ENCODE assay signal across 10 mouse cellular contexts in the genomic region with DNA sequence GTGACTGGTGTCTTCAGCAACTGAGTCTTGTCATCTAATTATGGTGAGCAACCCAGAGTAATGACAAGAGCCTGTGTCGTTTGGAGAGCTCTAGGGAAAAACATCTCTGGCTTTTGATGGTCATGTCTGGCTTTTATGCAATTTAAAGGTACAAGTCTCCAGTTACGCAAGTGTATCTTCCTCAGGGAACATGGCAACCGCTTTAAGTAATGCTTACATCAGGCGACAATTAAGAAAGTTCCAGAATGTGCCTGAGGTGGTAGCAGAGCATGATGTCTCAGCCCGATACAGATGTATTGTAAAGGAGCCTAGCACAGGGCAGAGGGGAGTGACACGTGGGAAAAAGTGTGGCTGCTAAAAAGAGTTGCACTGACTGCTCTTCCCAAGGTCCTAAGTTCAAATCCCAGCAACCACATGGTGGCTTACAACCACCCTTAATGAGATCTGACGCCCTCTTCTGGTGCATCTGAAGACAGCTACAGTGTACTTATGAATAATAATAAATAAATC. TPM values are rescaled to one million over a fixed set of nuclear protein-coding genes. Genes with fewer than 3 reads are reported as not detected.
DNase-seq lines count a peak whose midpoint lies in the region; ATAC-seq lines count a peak whose summit lies in the region.
"Had no signal": no experiment of that assay in that cellular context is flagged by ENCODE, and none has a peak within 500 bp of the region (broad histone marks: within the 10 kb centered on the region; RNA-seq: fewer than 3 reads in every experiment).

No protein-coding gene starts in this region.

- peak overlapping the region; percentile 96 for H3K4me3 ChIP-seq in kidney, embryonic 16.5 days (ENCODE audit: low read length)
- peak overlapping the region; percentile 90 for H3K4me3 ChIP-seq in embryonic facial prominence, embryonic 14.5 days (ENCODE audit: low read depth, low read length)
- H3K4me3 ChIP-seq in hindbrain, embryonic 13.5 days = peak overlapping the region; percentile 69
- peak overlapping the region; percentile 87 for H3K4me3 ChIP-seq in midbrain, embryonic 14.5 days (replicated peaks; ENCODE audit: low read depth, low read length)

- DNase-seq in kidney, postnatal 14 days = no peak
- DNase-seq in embryonic facial prominence, embryonic 14.5 days (ENCODE audit: low spot score) = no peak
- no peak for DNase-seq in midbrain, embryonic 14.5 days
- no peak for DNase-seq in spleen, postnatal 36 days (ENCODE audit: low spot score in 2 of 2)
- DNase-seq in right cerebral cortex, postnatal 14 days = no peak
- DNase-seq in left cerebral cortex, postnatal 36 days (ENCODE audit: low spot score in 2 of 2) = no peak

- H3K4me2 ChIP-seq in kidney, embryonic 16.5 days (replicated peaks; ENCODE audit: low read depth, low read length) = peak overlapping the region; percentile 84
- peak overlapping the region; percentile 74 for H3K4me2 ChIP-seq in embryonic facial prominence, embryonic 14.5 days (ENCODE audit: low read depth, low read length)
- peak overlapping the region; percentile 69 for H3K4me2 ChIP-seq in hindbrain, embryonic 13.5 days
- peak overlapping the region; percentile 70 for H3K4me2 ChIP-seq in midbrain, embryonic 14.5 days (ENCODE audit: low read length)

- H3K27ac ChIP-seq in kidney, embryonic 16.5 days (ENCODE audit: low read length) = no peak overlapping the region
- H3K27ac ChIP-seq in embryonic facial prominence, embryonic 14.5 days (replicated peaks; ENCODE audit: low read depth, low read length) = no peak overlapping the region
- H3K27ac ChIP-seq in hindbrain, embryonic 13.5 days = peak overlapping the region; percentile 88
- H3K27ac ChIP-seq in midbrain, embryonic 14.5 days (replicated peaks; ENCODE audit: low read depth, low read length) = peak overlapping the region; percentile 82

- no peak for ATAC-seq in kidney, embryonic 16.5 days (ENCODE audit: low FRiP score, low TSS enrichment)
- no peak for ATAC-seq in embryonic facial prominence, embryonic 14.5 days (ENCODE audit: low read depth)
- ATAC-seq in hindbrain, embryonic 13.5 days (ENCODE audit: low FRiP score) = no peak
- no peak for ATAC-seq in midbrain, embryonic 14.5 days (ENCODE audit: low FRiP score, low TSS enrichment)

- H3K9ac ChIP-seq in kidney, embryonic 16.5 days (replicated peaks; ENCODE audit: low read length) = peak overlapping the region; percentile 91; the same call in 1 of the 2 replicates
- no peak overlapping the region for H3K9ac ChIP-seq in embryonic facial prominence, embryonic 14.5 days (ENCODE audit: low read depth, low read length)
- H3K9ac ChIP-seq in hindbrain, embryonic 13.5 days = peak overlapping the region; percentile 84
- peak overlapping the region; percentile 84; the same call in 1 of the 2 replicates for H3K9ac ChIP-seq in midbrain, embryonic 14.5 days (replicated peaks; ENCODE audit: low read length)

- peaks cover 6% of the 10 kb centered on the region for H3K4me1 ChIP-seq in kidney, embryonic 16.5 days (ENCODE audit: insufficient read depth, low read length)
- H3K4me1 ChIP-seq in embryonic facial prominence, embryonic 14.5 days (ENCODE audit: control insufficient read depth, insufficient read depth, low read length) = peaks cover 6% of the 10 kb centered on the region; the same call in 1 of the 2 replicates
- H3K4me1 ChIP-seq in hindbrain, embryonic 13.5 days (replicated peaks) = peaks cover 19% of the 10 kb centered on the region
- peaks cover 11% of the 10 kb centered on the region for H3K4me1 ChIP-seq in midbrain, embryonic 14.5 days (ENCODE audit: control insufficient read depth, insufficient read depth, low read length)

- intact Hi-C loops in left cerebral cortex, postnatal 36 days (cut with DNase I) = loop anchor here (10.0 kb wide), 1 partner anchor 184 kb away; no protein-coding TSS in a partner anchor

- 73% methylated on average over 7 of the region's 7 CpGs for WGBS in kidney, embryonic 16.5 days
- WGBS in embryonic facial prominence, embryonic 14.5 days = 64% methylated on average over 7 of the region's 7 CpGs
- 73% methylated on average over 7 of the region's 7 CpGs for WGBS in hindbrain, embryonic 13.5 days
- 73% methylated on average over 7 of the region's 7 CpGs for WGBS in midbrain, embryonic 14.5 days

- no peaks in the 10 kb centered on the region for H3K9me3 ChIP-seq in kidney, embryonic 16.5 days (ENCODE audit: low read length)
- H3K9me3 ChIP-seq in embryonic facial prominence, embryonic 14.5 days (ENCODE audit: control insufficient read depth, low read length) = no peaks in the 10 kb centered on the region
- no peaks in the 10 kb centered on the region for H3K9me3 ChIP-seq in hindbrain, embryonic 13.5 days
- no peaks in the 10 kb centered on the region for H3K9me3 ChIP-seq in midbrain, embryonic 14.5 days (ENCODE audit: control insufficient read depth, low read length)

- no peaks in the 10 kb centered on the region for H3K27me3 ChIP-seq in kidney, embryonic 16.5 days (ENCODE audit: insufficient read depth, low read length)
- no peaks in the 10 kb centered on the region for H3K27me3 ChIP-seq in embryonic facial prominence, embryonic 14.5 days (replicated peaks; ENCODE audit: control insufficient read depth, insufficient read depth, low read length)
- no peaks in the 10 kb centered on the region for H3K27me3 ChIP-seq in hindbrain, embryonic 13.5 days
- no peaks in the 10 kb centered on the region for H3K27me3 ChIP-seq in midbrain, embryonic 14.5 days (ENCODE audit: control insufficient read depth, insufficient read depth, low read length)

- H3K36me3 ChIP-seq in kidney, embryonic 16.5 days (ENCODE audit: insufficient read depth, low read length) = peaks cover 19% of the 10 kb centered on the region
- peaks cover 19% of the 10 kb centered on the region for H3K36me3 ChIP-seq in embryonic facial prominence, embryonic 14.5 days (ENCODE audit: control insufficient read depth, insufficient read depth, low read length)
- peaks cover 19% of the 10 kb centered on the region for H3K36me3 ChIP-seq in hindbrain, embryonic 13.5 days
- peaks cover 18% of the 10 kb centered on the region for H3K36me3 ChIP-seq in midbrain, embryonic 14.5 days (ENCODE audit: control insufficient read depth, insufficient read depth, low read length)

RNA-seq across cellular contexts. Expression of a gene that starts 1.1 kb away (rescaled TPM):
- polyA plus RNA-seq in kidney, embryonic 16.5 days (2015; fragmentation: Nextera tagmentation; extraction: Ambion mirVana) = 175 and 178 TPM in 2 replicates
- polyA plus RNA-seq in embryonic facial prominence, embryonic 14.5 days (2014; fragmentation: Nextera tagmentation; extraction: Ambion mirVana) = 140 and 142 TPM in 2 replicates
- 163 and 175 TPM in 2 replicates for polyA plus RNA-seq in hindbrain, embryonic 13.5 days (2015; fragmentation: Nextera tagmentation; extraction: Ambion mirVana)
- 172 and 201 TPM in 2 replicates for polyA plus RNA-seq in midbrain, embryonic 14.5 days (2014; fragmentation: Nextera tagmentation; extraction: Ambion mirVana)
- total RNA-seq in left cerebral cortex, postnatal 36 days (2021) = 10 to 100 TPM; 66.6 to 68.3 TPM

RNA-seq across cellular contexts. Expression of a gene that starts 7.0 kb away (rescaled TPM):
- polyA plus RNA-seq in kidney, embryonic 16.5 days (2015; fragmentation: Nextera tagmentation; extraction: Ambion mirVana) = not detected in 2 replicates
- polyA plus RNA-seq in embryonic facial prominence, embryonic 14.5 days (2014; fragmentation: Nextera tagmentation; extraction: Ambion mirVana) = 1.3 and 2.4 TPM in 2 replicates
- polyA plus RNA-seq in hindbrain, embryonic 13.5 days (2015; fragmentation: Nextera tagmentation; extraction: Ambion mirVana) = not detected in 2 replicates
- not detected in 2 replicates for polyA plus RNA-seq in midbrain, embryonic 14.5 days (2014; fragmentation: Nextera tagmentation; extraction: Ambion mirVana)
- total RNA-seq in left cerebral cortex, postnatal 36 days (2021) = not detected
- total RNA-seq: gastrocnemius, postnatal 14 days had no signal

RNA-seq across cellular contexts. Expression of a gene that starts 8.2 kb away (rescaled TPM):
- polyA plus RNA-seq in kidney, embryonic 16.5 days (2015; fragmentation: Nextera tagmentation; extraction: Ambion mirVana) = 57.4 and 58.0 TPM in 2 replicates
- polyA plus RNA-seq in embryonic facial prominence, embryonic 14.5 days (2014; fragmentation: Nextera tagmentation; extraction: Ambion mirVana) = 35.7 and 39.8 TPM in 2 replicates
- 41.9 and 46.0 TPM in 2 replicates for polyA plus RNA-seq in hindbrain, embryonic 13.5 days (2015; fragmentation: Nextera tagmentation; extraction: Ambion mirVana)
- polyA plus RNA-seq in midbrain, embryonic 14.5 days (2014; fragmentation: Nextera tagmentation; extraction: Ambion mirVana) = 45.7 and 55.8 TPM in 2 replicates
- total RNA-seq in left cerebral cortex, postnatal 36 days (2021) = 10 to 100 TPM; 20.5 to 26.2 TPM

RNA-seq across cellular contexts. Expression of a gene that starts 10.8 kb away (rescaled TPM):
- polyA plus RNA-seq in kidney, embryonic 16.5 days (2015; fragmentation: Nextera tagmentation; extraction: Ambion mirVana) = 0.64 TPM in 1 of 2 replicates, not detected in the other
- polyA plus RNA-seq in embryonic facial prominence, embryonic 14.5 days (2014; fragmentation: Nextera tagmentation; extraction: Ambion mirVana) = 0.84 TPM in 1 of 2 replicates, not detected in the other
- 0.79 and 1.1 TPM in 2 replicates for polyA plus RNA-seq in hindbrain, embryonic 13.5 days (2015; fragmentation: Nextera tagmentation; extraction: Ambion mirVana)
- polyA plus RNA-seq in midbrain, embryonic 14.5 days (2014; fragmentation: Nextera tagmentation; extraction: Ambion mirVana) = not detected in 2 replicates
- total RNA-seq in left cerebral cortex, postnatal 36 days (2021) = not detected
- total RNA-seq: gastrocnemius, postnatal 14 days had no signal
- polyA plus RNA-seq: small intestine, adult 2 months had no signal

RNA-seq across cellular contexts. Expression of a gene that starts 22.1 kb away (rescaled TPM):
- polyA plus RNA-seq in kidney, embryonic 16.5 days (2015; fragmentation: Nextera tagmentation; extraction: Ambion mirVana) = 71.4 and 74.0 TPM in 2 replicates
- 55.4 and 55.5 TPM in 2 replicates for polyA plus RNA-seq in embryonic facial prominence, embryonic 14.5 days (2014; fragmentation: Nextera tagmentation; extraction: Ambion mirVana)
- 70.3 and 74.6 TPM in 2 replicates for polyA plus RNA-seq in hindbrain, embryonic 13.5 days (2015; fragmentation: Nextera tagmentation; extraction: Ambion mirVana)
- polyA plus RNA-seq in midbrain, embryonic 14.5 days (2014; fragmentation: Nextera tagmentation; extraction: Ambion mirVana) = 61.3 and 63.7 TPM in 2 replicates
- total RNA-seq in left cerebral cortex, postnatal 36 days (2021) = 10 to 100 TPM; 63.4 to 65.3 TPM

Comparison
In these comparisons a context has a peak if more than half of its experiments do, and no peak if none do; other contexts are left out.
1. H3K27ac ChIP-seq: peak in hindbrain, embryonic 13.5 days (single experiment) and midbrain, embryonic 14.5 days (single experiment); none in kidney, embryonic 16.5 days (single experiment) and embryonic facial prominence, embryonic 14.5 days (single experiment).
2. Peak in every context shown above with its lines, with median percentiles within 50 percentile points of each other: H3K4me2 ChIP-seq and H3K4me3 ChIP-seq.